Mouse (Mus musculus) E14TG2a.4 (cell line): ENCODE measurements around the gene Cd163l1.

Experiments
- CTCF ChIP-seq: conservative IDR thresholded peaks from 2 replicates; pipeline ENCODE4 v1.5.1; 2014; ENCODE audit warnings: low read length
- NANOG ChIP-seq: IDR thresholded peaks from 2 replicates; pipeline ENCODE4 v1.6.1; 2014; ENCODE audit warnings: borderline replicate concordance, low read length, mixed read lengths

DNA sequence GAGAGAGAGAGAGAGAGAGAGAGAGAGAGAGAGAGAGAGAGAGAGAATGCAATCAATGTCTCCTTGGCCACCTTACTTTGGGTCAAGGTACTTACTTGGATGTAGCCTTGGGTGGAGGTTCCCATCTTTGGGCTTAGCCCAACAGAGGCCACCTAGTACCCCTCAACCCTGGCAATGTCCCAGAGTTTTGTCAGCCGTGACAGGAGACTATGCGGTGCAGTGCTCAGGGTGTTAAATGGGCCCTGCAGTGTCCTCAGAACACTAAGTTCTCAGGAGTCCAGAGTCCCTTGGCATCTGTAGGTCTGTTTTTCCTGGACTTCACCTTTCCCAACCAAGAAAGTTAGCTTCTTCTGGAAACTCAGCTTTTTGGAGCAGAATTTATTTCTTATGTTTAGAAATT is 38.9 kb upstream of the Cd163l1 start:
- no peak for TF ChIP-seq CTCF
- TF ChIP-seq NANOG, result no peak
